Mouse (Mus musculus): ENCODE measurements around the gene Kat2a.

The Kat2a gene

DNA sequence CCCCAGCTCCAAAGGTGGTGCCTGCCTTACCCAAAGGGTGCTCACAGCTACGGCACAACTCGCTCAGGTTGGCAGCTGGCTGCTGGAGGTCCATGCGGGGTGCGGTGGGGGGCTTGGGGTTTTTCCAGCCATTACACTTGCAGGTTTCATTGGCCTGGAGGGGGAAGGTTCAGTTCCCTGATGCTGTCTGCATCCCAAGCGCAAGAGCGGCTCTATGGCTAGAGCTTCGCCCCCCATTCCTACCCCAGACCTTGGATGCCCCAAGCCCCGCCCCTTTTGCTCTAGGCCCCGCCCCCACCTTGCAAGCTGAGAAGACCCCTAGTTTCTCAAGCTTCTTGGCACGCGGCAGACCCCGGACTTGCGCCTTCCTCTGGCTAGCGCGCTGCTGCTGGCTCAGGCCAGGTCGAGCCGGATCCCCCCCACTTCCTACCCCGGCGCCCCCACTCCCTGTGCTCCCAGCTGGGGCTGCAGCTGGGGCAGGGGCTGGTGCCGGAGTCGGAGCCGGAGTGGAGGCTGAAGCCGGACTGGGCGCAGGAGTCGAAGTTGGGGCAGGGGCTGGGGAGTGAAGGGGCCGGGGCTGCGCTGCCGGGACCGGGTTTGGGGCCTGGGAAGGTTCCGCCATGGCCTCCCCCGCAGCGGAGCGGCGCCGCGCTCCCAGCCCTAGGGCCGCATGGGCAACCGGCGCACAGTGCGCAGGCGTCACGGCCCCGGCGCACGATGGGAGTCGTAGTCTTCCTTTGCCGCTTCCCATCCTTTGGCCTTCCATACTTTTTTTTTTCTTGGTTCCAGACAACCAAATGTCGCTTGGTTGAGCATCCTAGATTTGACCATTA is at the start of gene Kat2a:
Gene Kat2a, minus strand, starts transcription at position 683 of the 833 bp plus-strand sequence.
- DNase-seq (ENCODE audit: low spot score), result no peak

DNA sequence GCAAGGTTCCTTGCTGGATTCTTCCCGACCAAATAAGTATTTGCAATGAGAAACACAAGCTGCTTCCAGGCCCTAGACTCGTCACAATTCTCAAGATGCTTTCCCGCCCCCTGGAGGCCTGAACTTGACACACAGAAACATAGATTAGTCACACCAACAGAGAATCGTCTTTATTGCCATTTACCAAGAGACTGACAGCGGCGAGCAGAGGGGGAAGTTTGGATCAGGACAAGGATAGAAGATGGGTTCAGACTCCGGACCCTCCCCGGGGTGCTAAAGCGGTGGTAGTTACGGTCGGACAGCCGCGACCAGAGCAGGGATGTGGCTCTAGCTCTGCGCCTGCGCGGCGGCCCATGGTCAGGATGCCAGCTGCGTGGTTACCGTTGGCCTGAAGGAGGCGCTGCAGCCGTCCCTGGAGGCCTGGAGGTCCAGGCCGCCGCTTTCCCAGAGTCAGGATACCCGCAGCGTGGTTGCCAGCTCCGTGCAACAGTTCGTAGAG is 49.3 kb upstream of the Kat2a start:
- DNase-seq (ENCODE audit: low spot score), result peak; percentile 75

GRCm38 (mm10) chr11:100759611-100760233 is 47.5 kb upstream of the Kat2a start, which contains the start of gene Kcnh4:
TSS of gene Kcnh4 (minus strand) at chr11:100759942.
- peak; percentile 70 for DNase-seq (ENCODE audit: low spot score)

DNA sequence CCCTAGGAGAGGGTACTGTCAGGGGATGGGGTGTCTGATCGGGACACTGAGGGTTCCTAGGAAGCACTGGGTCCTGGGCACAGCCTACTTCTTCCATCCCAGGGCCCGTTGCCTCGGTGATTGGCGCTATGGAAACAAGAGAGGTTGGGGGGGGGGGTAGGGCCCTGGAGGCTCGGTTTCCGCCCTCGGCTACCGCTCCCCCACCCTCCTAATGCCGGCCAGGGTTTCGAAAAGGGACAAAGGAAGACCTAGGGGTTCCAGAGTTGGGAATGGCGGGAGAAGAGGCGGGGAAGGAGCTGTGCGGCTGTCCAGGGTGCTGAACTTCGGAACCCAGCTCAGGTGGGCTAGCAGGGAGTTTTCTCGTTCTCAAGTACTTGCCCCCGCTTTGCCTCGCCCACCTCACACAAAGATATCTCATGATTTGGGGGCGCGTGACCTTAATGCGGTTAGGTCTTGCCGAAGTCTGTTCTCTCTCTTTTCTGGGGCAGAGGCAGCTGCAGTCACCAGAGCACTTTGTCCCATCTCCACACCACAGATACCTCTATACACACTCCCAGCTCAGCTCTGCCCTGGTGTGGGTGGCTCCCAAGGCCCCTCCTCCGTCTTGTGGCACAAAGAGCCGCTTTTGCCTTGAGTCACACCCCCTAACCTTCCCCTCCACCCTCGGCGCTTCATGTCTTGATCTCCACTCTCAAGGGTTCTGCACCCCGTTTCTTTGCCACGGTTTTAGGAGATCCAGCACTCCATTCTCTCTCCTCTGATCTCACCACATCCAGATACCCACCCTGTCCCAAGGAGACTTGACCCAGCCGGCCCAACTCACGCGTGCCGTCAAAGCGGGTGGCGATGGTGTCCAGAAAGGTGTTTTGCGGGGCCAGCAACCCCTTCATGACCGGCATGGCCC is 46.7 kb upstream of the Kat2a start:
- no peak for DNase-seq (ENCODE audit: low spot score)

GRCm38 (mm10) chr11:100757566-100757965 is 45.3 kb upstream of the Kat2a start:
- DNase-seq (ENCODE audit: low spot score), result no peak

DNA sequence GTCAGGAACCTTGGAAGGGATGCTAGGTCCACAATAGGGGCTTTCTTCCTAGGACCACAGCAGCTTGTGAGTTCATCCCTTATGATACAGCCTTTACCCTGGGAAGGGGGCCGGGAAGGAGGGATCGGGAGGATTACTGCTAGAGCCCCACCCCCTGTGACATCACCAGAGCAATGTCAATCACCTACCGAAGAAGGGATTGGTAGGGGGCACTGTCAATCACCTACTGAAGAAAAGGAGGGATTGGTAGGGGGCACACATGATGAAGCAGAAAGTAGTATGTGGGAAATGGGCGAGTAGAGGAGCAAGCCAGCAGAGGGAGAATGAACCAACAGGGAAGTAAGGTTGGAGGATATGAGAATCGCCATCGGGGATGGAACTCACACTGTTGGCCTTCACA is 44.2 kb upstream of the Kat2a start:
- DNase-seq (ENCODE audit: low spot score), result no peak

- no peak for DNase-seq (ENCODE audit: low spot score)
These were observed 42.4 kb upstream of the Kat2a start for GRCm38 (mm10) chr11:100754693-100755057.

DNA sequence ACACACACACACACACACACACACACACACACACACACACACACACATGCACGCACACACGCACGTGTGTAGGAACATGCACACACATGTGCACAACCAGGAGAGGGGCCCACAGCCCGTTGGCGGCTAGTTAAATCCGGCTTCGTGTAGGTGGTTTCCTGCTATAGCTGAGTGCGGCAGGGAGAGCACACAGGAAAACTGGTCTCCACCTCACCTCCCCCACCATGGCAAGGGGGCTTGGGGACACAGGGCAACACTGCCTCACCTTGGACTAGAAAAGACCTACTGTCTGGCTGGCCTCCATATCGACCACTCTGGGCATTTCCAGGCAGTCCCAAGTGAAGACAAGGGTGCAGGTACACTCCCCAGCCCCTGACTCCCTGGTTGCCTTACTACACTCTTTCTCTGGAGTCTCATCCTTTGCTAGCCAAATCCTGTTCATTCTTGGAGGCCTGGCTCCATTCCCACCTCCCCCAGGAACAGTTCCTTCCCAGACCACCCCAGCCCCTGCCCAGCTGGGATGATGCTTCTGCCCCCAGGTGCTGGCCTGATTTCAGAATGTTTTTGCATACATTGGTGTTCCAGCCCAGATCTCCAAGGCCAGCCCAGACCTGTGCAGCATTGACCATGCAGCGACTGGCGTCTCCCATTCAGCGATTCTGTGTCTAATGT is 41.9 kb upstream of the Kat2a start:
- DNase-seq (ENCODE audit: low spot score), result no peak

GRCm38 (mm10) chr11:100752294-100752693 is 40.0 kb upstream of the Kat2a start:
- DNase-seq (ENCODE audit: low spot score), result no peak

- DNase-seq (ENCODE audit: low spot score), result no peak
These were observed 37.9 kb upstream of the Kat2a start for GRCm38 (mm10) chr11:100750127-100750526.

DNA sequence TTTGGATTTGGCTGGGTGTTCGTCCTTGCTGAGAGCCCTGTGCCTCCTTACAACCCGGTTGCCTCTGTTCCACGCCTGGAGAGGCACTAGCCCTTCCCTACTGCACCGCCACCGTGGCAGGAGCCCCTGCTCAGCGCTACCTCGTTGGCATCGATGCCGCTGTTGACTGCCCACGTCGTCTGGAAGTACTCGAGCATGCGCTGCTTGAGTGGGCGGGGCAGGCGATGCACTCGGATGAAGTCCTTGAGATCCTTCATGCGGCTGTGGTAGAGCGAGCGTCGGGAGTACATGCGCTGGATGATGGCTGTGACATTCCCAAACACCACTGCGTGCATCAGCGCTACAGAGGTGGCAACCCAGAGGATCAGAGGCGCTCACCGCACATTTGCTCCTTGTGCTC is 37.2 kb upstream of the Kat2a start:
- DNase-seq (ENCODE audit: low spot score), result no peak

DNA sequence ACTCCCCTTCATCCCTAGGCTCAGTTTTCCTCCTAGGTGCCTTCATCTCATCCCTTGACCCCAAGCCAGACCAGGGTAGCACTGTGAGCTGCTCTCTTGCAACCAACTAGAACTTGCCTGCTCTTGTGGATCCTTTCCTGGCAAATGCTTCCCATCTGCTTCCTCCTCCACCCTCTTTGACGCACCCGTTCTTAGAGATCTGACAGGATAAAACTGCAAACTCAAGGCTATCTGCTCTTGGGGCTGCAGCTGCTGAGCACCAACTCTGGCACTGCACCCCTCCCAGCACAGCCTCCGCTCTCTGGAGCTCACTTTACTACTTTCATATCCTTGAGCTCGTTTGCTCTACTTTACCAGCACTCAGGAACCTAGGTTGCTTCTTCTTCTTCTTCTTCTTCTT is 36.4 kb upstream of the Kat2a start:
- DNase-seq (ENCODE audit: low spot score), result no peak

- DNase-seq (ENCODE audit: low spot score), result no peak
These were observed 34.8 kb upstream of the Kat2a start for GRCm38 (mm10) chr11:100747114-100747513.

GRCm38 (mm10) chr11:100746546-100746945 is 34.3 kb upstream of the Kat2a start:
- DNase-seq (ENCODE audit: low spot score), result no peak

DNA sequence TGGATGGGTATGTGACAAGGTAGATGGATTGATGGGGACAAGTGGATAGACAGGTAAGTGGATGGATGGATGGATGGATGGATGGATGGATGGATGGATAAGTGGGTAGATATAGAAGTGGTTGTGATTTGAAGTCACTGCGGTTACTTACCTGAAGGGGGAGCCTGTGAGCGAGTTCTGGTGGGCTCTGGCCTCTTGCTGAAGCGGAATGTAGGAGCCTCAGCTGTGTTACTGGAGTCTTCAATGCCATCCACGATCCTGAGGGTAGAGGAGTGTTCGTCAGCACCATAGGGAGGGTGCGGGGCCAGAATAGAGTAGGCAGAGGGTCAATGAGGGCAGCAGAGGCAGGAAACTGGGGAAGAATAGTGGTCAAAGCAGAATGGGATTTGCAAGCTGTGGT is 32.8 kb upstream of the Kat2a start:
- DNase-seq (ENCODE audit: low spot score), result no peak

DNA sequence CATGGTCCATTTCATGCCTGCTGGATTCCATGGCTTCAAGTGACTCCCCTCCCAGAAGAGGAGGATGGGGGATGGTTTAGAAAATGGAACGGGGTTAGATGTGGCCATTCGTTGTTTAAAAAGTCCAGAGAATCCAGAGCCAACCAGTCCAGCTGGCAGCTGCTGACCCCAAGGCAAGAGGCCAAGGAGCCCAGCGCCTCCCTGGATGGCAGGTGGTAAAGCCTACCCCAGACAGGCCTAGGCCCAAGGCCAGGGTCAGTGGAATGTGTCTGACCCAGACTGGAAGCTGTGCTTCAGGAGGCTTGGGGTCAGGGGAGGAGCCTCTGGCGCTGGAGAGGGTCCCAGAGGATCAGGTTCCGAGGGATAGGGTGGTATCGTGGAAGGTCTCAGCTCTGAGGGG is 29.1 kb upstream of the Kat2a start:
- no peak for DNase-seq (ENCODE audit: low spot score)

- DNase-seq (ENCODE audit: low spot score), result no peak
These were observed 26.5 kb upstream of the Kat2a start for GRCm38 (mm10) chr11:100738749-100739148.

DNA sequence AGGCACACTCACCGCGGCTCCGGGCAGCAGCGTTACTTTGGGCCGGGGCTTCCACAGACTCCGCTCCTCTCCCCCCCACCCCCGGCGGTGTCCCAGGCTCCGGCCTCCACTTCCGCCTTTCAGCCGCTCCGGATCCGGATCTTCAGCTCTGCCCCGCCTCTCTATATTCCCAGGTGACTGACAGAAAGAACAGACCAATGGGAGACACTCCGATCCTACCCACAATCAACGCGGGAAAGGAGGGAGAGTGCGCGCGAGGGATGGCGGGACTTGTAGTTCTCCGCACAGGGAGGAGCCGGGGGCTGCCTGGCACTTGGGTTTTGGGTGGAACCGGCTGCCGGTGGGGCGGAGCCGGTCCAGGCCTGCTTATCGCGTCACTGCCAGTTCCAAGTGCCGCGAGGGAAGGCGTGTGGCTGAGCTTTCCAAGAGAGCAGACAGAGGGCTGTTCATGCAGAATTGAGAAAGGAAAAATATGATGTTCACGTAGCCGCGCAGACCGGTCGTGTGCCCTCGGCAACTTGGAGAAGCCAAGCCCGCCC is 25.9 kb upstream of the Kat2a start, which contains the start of gene Rab5c:
Gene Rab5c, minus strand, starts transcription at position 150 of the 539 bp plus-strand sequence.
- DNase-seq (ENCODE audit: low spot score), result peak; percentile 98

DNA sequence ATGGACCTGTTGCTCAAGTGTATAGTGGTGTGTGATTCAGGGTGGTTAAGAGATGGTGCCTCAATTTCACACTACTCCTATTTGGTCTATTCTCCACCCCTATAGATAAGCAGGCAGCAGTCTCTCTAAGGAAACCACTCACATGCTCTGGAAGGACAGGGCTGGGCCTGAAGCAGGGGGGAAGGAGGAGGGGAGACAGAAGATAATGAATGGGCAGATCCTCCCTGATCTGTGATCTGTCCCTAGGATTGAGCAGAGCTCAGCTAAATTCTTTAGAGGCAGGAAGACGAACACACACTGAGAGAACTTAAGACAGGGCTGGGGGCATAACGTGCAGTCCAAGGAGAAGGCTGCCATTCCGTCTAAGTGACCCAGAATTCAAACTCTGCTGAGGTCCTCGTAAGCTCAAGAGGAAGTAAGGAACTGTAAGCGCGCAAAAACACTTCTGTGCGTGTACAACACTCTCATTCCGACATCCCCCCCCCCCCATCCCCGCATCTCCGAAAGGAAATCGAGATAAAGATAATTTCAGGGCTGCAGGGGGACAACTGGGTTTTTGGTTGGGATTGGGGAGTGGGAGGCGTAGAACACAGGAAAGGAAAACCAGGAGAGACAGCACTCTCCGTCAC is 25.0 kb upstream of the Kat2a start:
- DNase-seq (ENCODE audit: low spot score), result no peak

GRCm38 (mm10) chr11:100736746-100737080 is 24.4 kb upstream of the Kat2a start:
- no peak for DNase-seq (ENCODE audit: low spot score)

All from spleen, adult 12 weeks (tissue).